Mouse (Mus musculus) cerebellum, adult 8-10 months (tissue): ENCODE measurements around the gene Hpse2.

Experiments
- DNase-seq: peaks from one replicate; pipeline ENCODE4 v3.0.0; 2022

Hpse2 gene

GRCm38 (mm10) chr19:42764398-42764797 is 623.8 kb downstream of the Hpse2 start:
- DNase-seq: no peak

- no peak for DNase-seq
These were observed 631.5 kb downstream of the Hpse2 start for GRCm38 (mm10) chr19:42756671-42757070.

- DNase-seq: no peak
These were observed 632.8 kb downstream of the Hpse2 start for GRCm38 (mm10) chr19:42755148-42755870.

- DNase-seq: no peak
These were observed 634.8 kb downstream of the Hpse2 start for GRCm38 (mm10) chr19:42753141-42753917.

- peak; percentile 36 for DNase-seq
These were observed 635.7 kb downstream of the Hpse2 start, which contains the start of gene Pyroxd2 for GRCm38 (mm10) chr19:42752363-42752931. Gene Pyroxd2, minus strand, starts transcription at chr19:42752775.

- DNase-seq: no peak
These were observed 638.0 kb downstream of the Hpse2 start for GRCm38 (mm10) chr19:42750196-42750595.

- DNase-seq: no peak
These were observed 641.5 kb downstream of the Hpse2 start for GRCm38 (mm10) chr19:42746702-42747101.

- no peak for DNase-seq
These were observed 642.3 kb downstream of the Hpse2 start for GRCm38 (mm10) chr19:42745869-42746224.

- DNase-seq: no peak
These were observed 642.9 kb downstream of the Hpse2 start for GRCm38 (mm10) chr19:42745084-42745868.

- DNase-seq: peak; percentile 34
These were observed 644.0 kb downstream of the Hpse2 start for GRCm38 (mm10) chr19:42744162-42744586.

- no peak for DNase-seq
These were observed 644.9 kb downstream of the Hpse2 start for GRCm38 (mm10) chr19:42743261-42743660.

- no peak for DNase-seq
These were observed 646.3 kb downstream of the Hpse2 start for GRCm38 (mm10) chr19:42741884-42742283.

- DNase-seq: no peak
These were observed 647.8 kb downstream of the Hpse2 start for GRCm38 (mm10) chr19:42740163-42740899.

GRCm38 (mm10) chr19:42739734-42740133 is 648.4 kb downstream of the Hpse2 start:
- no peak for DNase-seq

- DNase-seq: no peak
These were observed 650.4 kb downstream of the Hpse2 start for GRCm38 (mm10) chr19:42737753-42738152.
